Mouse (Mus musculus): ENCODE results near the gene Prox1. TPM values are rescaled to one million over a fixed set of nuclear protein-coding genes. Genes with fewer than 3 reads are reported as not detected.

The Prox1 gene
- 10 to 100 TPM; 36.6 to 44.4 TPM for total RNA-seq (2021)
- long read RNA-seq, experiment 1, full-length matches to known transcripts, result 5 of 12 reads
- long read RNA-seq, experiment 1, partial matches to known transcripts, result 0 of 12 reads
- long read RNA-seq, experiment 1, other reads (novel, unspliced or antisense), result 7 of 12 reads
- long read RNA-seq, experiment 2, full-length matches to known transcripts, result 2 of 4 reads
- long read RNA-seq, experiment 2, partial matches to known transcripts, result 0 of 4 reads
- long read RNA-seq, experiment 2, other reads (novel, unspliced or antisense), result 2 of 4 reads

DNA sequence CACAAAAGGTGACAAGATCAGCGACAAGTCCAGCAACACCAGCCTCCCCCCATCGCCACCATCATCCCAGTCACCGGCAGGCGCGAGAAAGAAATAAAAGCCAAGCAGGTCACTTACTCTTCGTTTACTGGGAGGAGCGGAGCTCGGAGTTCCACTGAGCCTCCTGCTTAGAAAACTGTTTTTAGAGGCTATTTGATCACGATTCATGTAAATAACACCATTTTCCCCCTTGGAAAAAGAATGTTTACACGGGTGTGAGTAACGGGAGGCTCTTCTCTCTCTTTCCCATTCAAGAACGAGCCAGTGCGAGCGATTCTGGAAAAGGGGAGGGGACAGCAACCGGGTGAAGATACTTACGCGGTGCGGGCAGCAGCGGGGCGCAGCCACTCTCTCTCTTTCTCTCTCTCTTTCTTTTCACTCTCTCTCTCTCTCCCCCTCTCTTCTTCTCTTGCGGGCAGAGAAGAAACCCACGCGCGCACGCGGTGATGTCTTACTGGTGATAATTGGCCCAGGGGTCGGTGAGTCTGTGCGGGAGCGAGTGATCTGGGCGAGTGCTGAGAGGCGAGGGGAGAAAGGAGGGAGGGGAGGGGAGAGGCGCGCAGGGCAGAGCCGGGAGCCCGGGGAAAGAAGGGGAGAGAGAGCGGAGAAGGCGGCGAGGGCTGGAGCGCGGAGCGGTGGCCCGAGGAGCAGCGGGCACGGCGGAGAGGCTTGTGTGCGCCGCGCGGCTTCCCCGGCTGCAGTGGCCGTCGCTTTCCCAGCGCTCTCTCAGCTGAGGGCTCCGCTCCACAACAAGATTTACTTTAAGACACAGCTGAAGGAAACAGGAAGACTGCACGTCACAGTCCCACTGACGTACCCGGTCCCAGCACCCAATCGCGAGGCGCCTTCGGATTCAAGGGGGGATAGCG, at the start of gene Prox1:
Prox1 (minus strand) TSS at position 804 of the 908 bp plus-strand sequence.
- peak; percentile 85 to 89 for DNase-seq

DNA sequence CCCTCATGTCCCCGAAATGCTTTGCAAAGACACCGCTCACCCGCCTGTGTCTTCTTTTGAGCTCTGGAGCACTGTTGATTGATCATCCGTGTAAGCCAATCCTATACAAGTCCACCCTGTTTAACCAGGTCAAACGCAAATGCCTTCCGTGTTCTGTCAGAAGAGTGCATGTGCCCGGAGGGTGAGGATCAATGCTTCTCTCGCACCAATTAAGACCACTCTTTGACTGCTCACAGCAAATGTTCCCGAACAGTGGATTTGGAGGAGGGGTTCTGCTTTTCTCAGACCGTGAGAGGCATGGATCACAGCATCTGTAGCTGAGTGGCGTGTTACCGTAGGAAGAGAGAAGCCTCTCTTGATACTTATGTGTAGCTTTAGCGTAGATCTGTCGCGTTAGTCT, 46.1 kb upstream of the Prox1 start:
- DNase-seq, result no peak

DNA sequence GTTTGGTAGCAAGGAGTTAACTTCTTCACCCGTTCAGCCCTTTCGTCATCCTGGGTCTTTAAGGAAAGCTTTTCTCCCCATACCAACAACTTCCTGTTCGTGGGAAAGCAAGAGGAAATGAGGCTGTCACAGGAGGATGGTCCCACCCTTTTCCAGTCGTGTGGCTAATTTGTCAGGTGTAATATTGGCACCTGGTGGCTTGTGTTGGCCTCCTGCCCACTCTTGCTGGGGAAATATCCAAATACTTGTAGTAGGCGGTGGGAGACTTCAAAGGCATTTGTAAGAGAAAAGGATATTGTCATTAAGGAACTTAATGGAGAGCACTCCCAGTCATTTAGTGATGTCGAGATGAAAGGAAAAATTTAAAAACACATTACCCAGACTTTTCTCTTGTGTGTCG, 44.1 kb upstream of the Prox1 start:
- no peak for DNase-seq

DNA sequence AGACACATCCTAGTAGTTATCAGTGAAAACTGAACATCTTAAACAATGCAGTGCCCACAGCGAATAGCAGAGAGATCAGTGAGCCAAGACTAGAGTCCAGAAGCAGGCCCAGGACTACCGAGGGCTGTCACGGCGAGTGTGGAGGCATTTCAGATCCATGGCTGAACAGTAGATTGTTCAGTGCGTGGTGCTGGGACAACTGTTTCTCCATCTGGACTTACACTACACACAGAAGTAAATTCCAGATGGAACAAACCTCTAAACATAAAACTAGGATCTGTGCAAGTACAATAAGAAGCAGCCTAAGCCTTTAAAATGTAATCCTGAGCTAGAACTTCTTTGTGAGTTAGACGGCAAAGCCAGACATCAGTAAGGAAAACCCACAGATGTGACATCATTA, 42.7 kb upstream of the Prox1 start:
- DNase-seq, result no peak

DNA sequence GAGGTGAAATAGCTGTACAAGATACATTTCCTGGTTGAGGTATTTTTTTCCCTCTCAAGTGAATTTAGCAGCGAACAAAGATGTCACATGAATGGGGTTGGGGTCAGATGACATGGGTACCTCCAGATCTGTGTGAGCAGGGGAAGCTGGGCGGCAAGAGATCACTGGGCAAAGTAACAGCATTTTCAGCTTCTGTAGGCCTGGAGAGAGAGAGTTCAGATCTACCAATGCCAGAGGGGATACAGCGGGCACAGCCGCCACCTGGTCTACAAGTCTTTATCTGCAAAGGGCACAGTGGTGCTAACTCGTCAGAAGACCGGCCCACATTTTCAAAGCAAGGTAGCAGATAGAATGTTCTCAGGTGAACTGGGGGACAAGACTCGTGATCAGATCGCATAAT, 36.7 kb upstream of the Prox1 start:
- DNase-seq, result no peak

DNA sequence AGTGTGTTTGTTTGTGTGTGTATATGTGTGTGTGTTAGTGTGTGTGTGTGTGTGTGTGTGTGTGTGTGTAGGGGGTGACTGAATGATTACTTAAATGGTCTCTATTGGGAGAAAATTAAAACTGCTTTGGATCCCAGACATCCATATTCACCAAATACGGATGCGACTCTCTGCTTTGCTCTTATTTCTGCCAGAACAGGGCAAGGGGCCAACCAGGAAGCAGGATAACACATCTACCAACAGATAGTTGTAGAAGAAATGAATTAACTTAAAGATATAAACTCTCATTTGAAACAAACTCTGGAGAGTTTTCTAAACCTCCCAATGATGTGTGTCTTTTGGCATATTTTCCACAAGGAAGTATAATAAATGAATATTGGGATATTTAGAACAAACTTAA, 35.2 kb upstream of the Prox1 start:
- DNase-seq, result no peak

DNA sequence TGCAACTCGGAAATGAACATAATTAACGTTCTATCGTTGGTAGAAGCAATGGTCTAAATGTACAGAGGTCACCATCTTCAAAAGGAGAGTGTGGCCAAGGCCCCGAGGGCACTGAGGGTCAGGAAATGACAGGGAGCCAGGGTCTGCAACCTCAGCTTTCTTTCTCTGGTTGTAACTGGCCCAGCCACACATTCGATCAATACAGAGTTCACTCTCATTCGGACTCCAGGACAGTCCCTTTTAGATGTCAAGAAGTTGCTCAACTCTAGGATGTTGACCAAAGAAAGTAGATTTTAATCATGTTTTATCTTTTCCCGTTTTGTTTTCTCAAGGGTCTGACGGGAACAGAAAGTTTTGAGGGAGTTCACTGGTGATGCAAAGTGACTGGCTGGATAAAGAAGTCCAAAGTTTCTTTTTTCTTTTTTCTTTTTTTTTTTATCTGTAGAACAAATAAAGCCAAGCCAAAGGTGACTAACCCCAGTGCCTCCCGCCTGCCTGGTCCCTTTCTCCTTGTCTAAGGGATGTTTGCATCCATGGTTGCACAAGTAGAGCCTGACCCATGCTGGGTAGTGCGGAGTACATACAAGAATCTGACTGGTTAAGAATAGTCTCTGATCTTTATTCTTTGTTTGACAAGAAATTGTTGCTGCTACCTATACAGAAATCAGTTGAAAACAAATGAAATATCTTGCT, 34.0 kb upstream of the Prox1 start:
- DNase-seq, result no peak

DNA sequence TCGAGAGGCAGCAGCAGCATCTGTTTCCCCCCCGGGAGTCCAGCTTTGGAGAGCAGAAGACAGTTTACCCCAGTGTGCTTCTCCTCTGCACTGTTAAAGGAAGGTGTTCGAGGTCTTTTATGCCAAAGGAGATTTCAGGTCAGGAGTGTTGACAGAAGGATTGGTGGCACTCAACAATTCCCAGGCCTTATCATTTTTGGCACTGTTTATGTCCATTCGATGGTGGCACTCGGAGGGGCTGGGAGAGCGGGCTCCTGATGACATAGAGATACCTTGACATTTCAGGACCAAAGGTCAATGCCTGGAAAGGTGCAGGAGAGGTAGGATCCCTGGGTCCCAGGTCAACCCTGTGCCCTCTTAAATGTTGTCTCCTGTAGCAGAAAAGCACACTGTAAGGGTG, 31.2 kb upstream of the Prox1 start:
- DNase-seq, result peak; percentile 33 to 49

DNA sequence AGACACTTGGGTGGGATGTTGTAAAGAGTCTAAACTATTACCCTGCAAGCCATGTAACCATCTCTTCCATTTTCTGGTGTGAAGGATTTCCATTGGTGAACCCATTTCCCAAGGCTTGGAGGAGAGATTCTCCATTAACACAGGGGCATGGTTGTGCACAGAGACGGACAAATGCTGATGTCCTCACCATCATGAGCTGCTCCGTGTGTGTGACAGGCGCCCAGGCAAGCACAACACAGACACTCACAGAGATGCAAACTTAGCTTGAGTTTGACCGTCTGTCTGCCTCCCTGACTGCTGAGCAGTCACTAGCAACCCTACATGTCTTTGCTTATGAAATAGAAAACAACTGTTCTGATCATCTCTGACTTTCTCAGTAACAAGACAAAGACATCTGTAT, 30.5 kb upstream of the Prox1 start:
- DNase-seq, result no peak

DNA sequence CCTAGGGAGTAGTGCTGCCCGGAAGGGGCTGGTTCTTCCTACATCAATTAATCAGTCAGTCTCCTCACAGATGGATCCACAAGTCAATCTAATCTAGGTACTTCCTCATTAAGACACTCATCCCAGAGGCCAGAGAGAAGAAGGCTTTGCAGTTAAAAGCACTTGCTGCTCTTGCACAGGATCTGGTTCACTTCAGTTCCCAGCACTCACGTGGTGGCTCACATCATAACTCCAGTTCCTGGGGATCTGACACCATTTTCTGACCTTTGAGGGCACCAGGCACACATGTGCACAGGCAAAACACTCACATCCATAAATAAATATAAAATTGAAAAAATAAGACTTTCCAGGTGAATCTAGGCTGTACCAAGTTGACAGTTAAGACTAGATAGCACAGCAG, 27.7 kb upstream of the Prox1 start:
- no peak for DNase-seq

DNA sequence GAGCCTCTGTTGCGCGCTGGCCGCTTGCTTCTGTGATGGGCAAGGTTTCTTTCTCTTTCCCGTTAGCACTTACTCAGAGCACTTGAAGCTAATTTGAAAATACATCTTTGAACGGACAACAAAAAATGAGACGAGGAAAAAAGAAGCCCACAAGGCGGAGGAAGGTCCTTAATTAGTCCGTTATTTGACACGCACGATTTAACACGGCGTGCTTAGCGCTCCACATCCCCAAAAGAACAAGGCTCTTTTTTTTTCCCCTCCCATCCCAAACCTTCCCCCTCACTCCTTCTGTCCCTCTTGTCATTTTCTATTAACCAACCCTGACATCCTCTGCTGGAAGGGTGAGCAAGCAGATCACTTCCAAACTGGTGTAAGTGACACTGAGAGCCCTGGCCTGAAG, 21.5 kb upstream of the Prox1 start:
- DNase-seq, result no peak

DNA sequence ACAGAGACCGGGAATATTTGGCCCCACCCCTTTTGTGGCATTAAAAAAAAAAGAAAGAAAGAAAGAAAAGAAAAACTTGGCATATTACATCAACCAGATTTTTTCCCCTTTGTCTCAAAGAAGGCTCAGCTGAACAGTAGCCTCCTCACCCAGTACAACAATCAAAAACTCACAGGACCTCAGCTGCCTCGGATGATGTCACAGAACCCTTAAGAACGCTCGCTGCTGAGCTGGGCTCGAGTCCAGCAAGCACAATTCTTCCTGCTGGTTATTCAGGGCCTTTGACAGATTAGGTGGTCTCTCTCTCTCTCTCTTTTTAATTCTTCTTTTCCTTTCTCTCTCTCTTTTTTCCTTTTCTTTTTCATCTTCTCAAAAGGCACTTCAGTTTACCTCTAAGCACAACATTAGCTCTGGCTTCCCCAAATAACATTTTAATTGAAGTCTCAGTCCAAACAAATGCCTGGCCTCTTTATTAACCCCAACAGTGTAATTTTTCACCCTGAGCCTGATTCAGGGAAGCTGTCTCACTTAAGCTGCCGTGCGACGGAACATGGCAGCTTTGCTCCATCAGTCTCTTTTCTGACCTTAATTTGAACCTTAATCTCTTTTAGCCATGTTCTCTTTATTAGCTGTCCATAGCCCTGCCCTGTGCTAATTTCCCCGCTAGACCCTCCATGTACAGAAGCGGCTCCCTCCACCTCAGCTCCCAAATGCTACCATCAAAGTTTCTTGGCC, 19.9 kb upstream of the Prox1 start:
- DNase-seq, result no peak

DNA sequence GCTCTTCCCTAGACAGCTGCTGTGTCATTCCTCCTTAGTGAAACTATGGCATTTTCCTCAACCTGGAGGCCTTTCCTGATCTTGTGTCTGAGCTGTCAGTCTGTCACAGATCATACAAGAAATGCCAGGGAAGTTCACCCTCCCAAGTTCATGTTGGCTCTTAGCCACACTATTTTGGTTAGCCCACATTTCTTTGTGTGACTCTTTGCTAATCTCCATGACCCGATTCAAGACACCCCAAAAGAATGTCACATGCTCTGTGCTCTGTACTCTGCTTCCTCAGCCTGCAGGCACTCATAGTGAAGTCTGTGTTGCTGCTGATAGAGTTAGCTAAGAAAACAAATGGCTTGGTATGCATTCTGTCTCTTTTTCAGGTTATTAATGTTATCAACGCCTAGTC, 18.6 kb upstream of the Prox1 start:
- DNase-seq, result peak; percentile 40

DNA sequence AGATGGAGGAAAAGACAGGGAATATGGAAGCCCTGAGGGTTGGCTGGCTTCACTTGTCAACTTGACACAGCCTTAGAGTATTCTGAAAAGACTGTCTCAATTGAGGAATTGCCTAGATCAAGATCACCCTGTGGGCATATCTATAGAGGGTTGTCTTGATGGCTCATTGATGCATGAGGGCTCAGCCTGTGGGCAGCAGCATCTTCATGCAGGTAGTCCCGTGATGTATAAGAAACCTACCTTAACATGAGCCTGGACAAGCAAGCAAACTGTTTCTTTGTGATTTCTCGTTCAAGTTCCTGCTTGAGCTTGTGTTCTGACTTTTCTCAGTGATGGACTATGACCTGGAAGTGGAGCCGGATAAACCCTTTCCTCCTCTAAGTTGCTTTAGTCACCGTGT, 15.8 kb upstream of the Prox1 start:
- no peak for DNase-seq

DNA sequence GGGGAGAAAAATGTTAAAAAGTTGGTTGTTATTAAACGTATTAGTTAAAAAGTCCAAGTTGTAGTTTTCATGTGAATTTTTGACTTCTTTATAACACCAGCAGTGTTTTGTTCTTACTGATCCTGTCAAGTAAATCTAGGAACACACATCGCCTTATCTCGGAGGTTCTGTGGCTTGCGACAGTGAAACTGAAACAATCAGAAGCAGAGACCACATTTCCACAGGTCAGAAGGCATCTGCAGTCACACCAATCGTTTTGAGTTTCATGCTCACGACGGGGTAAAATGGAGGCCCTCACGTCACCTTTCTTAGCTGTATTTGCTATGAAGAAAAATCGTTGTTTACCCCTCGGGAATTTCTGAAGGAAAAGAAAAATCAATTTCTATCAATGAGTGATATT, 14.8 kb upstream of the Prox1 start:
- DNase-seq, result no peak

DNA sequence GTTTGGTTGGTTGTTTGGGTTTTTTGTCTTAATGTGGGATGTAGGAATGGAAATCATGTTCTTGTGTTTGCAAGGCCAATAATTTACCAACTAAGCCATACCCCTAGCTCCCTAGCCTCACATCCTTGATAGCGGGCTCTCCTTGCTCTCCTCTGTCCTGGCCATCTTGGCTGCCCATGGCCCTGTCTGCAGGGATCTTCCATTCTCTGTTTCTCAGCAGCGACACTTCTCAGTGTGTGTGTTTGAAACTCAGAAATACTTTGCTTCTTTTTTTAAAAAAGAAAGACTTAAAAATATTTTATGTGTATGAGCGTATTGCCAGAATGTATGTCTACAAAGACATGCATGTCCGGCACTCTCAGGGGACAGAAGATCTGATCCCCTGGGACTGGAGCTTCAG, 13.1 kb upstream of the Prox1 start:
- no peak for DNase-seq

DNA sequence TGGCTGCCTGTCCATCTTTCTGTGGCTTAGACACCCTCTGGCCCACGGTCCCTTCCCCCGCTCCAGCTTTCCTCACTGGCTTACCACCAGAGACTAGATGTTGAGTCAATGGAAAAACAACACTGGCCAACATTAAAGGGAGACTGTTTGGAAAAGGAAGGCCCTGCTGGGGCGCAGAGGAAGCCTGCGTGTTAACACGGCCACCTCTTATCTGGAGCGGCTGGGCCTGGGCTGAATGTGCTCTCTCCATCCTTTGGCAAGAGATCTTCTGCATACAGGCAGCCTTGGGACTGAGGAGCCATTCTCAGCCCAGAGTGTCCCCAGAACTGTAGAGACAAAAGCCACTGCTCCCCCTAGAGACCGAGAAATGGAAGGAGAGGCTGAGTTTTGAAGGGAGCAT, 11.3 kb upstream of the Prox1 start:
- DNase-seq, result peak; percentile 21 to 61

DNA sequence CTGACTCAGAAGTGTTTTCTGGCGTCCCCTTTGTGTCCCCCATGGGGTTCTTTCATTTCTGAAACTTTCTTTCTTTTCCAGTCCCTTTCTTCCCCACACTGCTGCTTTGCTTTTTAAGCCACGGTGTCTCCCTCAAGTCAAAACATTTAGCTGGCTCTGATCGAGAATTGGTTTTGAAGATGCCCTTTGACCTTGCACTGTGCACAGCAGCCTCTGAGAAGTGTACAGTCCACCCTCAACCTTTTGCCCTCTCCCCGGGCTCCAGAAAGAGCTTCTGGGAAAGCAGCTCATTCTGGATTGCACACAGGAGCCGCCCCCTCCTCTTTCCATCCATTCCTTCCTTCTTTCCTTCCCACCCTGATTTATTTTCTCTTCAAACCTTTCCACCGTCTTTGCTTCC, 10.3 kb upstream of the Prox1 start:
- no peak for DNase-seq

DNA sequence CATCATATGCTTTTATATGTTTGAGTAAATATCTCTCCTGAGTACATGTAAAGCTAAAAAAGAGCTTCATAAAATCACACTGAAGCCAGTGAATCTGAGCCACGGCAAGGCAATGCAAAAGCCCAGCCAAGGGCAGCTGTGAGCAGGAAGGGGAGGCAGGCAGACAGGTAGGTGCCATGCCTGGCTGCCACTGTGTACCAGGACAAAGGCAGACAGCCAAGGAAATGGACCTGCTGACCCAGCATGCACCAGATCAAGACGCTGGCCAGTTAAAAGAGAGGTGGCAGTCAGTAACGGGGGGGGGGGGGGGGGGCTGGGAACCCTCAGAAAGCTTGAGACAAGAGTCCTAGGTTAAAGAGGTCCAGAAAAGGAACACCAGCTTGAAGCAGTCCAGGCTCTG, 6.4 kb upstream of the Prox1 start:
- DNase-seq, result peak; percentile 26 to 47

DNA sequence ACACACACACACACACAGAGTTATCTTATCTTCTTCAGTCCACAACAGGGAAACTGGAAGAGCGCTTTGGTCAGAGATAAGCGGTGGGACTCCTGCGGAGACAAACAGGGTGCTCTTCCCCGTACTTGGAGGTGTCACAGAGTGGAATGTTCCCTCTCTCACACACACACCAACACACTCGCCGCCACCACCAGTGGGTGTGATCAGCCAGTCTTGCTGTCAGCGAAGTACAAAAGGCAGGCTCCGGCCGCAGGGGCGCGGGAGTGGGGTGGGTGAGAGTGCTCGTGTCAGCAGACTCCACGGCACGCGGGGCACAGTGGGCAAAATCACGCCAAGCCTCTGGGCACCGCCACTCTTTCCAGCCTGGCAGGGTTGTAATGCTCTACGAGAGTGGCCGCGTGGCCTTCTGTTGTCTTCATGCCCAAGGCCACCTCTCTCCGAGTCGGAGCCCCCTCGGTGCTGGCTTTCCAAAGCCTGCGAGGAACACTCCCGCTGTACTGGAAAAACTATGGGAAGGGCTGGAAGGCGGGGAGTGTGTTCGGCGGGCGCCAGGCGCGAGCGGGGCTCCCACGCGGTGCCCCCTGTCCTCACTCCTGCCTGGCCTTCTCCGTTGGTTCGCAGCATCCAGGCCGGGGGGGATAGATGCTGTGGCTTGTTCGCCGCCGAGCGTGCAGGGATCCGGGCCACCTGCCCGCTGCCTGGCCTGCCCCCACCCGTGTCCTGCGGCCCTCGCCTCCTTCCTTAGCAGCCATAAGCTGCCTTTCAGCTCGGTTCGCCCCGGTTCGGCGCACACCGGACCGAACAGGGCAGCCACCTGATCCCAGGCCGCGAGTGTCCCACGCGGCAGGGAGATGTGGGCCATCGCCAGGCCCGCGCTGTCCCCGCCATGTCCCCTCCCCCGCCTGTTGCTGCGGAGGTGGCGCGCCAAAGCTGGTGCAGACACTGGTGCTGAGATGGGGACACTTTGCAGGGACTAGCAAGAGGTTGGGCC, 4.5 kb upstream of the Prox1 start:
- peak; percentile 27 to 64 for DNase-seq

DNA sequence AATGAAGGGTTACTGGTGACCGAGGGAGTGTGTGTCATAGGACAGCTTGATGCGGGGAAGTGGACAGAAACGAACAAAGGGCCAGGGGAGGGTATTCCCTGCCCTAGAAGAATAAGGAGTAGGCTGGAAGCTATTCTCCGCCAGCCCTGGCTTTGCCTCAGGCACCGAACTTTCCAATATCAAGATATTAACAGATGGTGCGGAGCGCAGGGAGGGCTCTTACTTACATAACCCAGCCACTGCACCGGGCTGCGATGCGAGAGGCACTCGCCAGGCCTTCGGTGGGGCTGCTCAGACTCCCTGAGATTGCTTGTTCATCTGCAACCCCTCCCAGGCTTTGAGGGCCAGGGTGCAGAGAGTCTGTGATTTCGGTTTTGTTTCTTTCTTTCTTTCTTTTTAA, 3.7 kb upstream of the Prox1 start:
- peak; percentile 21 to 61 for DNase-seq
